Mouse (Mus musculus) stomach, embryonic 16.5 days (tissue): ENCODE data around the gene Mdga2. TPM values are rescaled to one million over a fixed set of nuclear protein-coding genes. Genes with fewer than 3 reads are reported as not detected.

Experiments
- ATAC-seq: fragments of 200-750 bp; cut with Nextera tagmentation; 2 replicates; pipeline ENCODE4 v1.8.0; 2017; ENCODE audit warnings: moderate number of reproducible peaks, moderate TSS enrichment; ENCODE audit not compliant: insufficient read depth, low FRiP score
- H3K27ac ChIP-seq: fragments of 300-500 bp; sonication (generic); 2 replicates; pipeline ENCODE4 v1.5.1; 2014; ENCODE audit warnings: low read length
- H3K27me3 ChIP-seq: fragments of 300-500 bp; sonication (generic); 2 replicates; pipeline ENCODE4 v1.6.1; 2014; ENCODE audit warnings: low read length, control low read depth, mixed read lengths; ENCODE audit not compliant: control insufficient read depth, insufficient read depth
- H3K36me3 ChIP-seq: fragments of 300-500 bp; sonication (generic); 2 replicates; pipeline ENCODE4 v1.6.1; 2014; ENCODE audit warnings: low read length; ENCODE audit not compliant: control insufficient read depth, insufficient read depth
- H3K4me1 ChIP-seq: fragments of 300-500 bp; sonication (generic); 2 replicates; pipeline ENCODE4 v1.6.1; 2014; ENCODE audit warnings: low read length, control low read depth, mixed read lengths; ENCODE audit not compliant: control insufficient read depth, insufficient read depth
- H3K4me2 ChIP-seq: fragments of 300-500 bp; sonication (generic); 2 replicates; pipeline ENCODE4 v1.6.1; 2014; ENCODE audit warnings: low read depth, low read length, mixed read lengths
- H3K4me3 ChIP-seq: fragments of 300-500 bp; sonication (generic); replicated peaks from 2 replicates; pipeline ENCODE4 v1.5.1; 2014; ENCODE audit warnings: mild to moderate bottlenecking, low read length
- H3K9ac ChIP-seq: fragments of 300-500 bp; sonication (generic); 2 replicates; pipeline ENCODE4 v1.6.1; 2014; ENCODE audit warnings: low read length
- H3K9me3 ChIP-seq: fragments of 300-500 bp; sonication (generic); replicated peaks from 2 replicates; pipeline ENCODE4 v1.6.1; 2016; ENCODE audit warnings: low read length, control low read depth; ENCODE audit not compliant: control insufficient read depth
- WGBS: fragments of 180-500 bp; shearing (Covaris S2); extraction: QIAGEN DNeasy Blood & Tissue Kit; methylation state at CpG from one replicate; pipeline ENCODE4 v1.1.7; 2014; 5-methylcytosine and 5-hydroxymethylcytosine counted together
- polyA plus RNA-seq: library from polyadenylated mRNA; unstranded; fragments of >200 nt; fragmentation: Nextera tagmentation; extraction: Ambion mirVana; gene quantifications from 2 replicates; pipeline ENCODE4 v1.2.1, GENCODE M21; 2015

Gene Mdga2
- polyA plus RNA-seq, 1 experiment from 2014 or later, result 1.3 TPM

GRCm38 (mm10) chr12:66648605-66649552 is 573.5 kb downstream of the Mdga2 start:
- no peak overlapping the region for H3K4me2 ChIP-seq
- ATAC-seq, result no peak
- no peaks in the 10 kb centered on the region for H3K36me3 ChIP-seq
- no peak overlapping the region for H3K4me3 ChIP-seq
- no peak overlapping the region for H3K27ac ChIP-seq
- no peaks in the 10 kb centered on the region for H3K4me1 ChIP-seq
- H3K9me3 ChIP-seq, result no peaks in the 10 kb centered on the region
- H3K9ac ChIP-seq, result no peak overlapping the region
- H3K27me3 ChIP-seq, result no peaks in the 10 kb centered on the region
- WGBS, result 76% methylated on average over 12 of the region's 12 CpGs

GRCm38 (mm10) chr12:66640408-66640807 is 581.9 kb downstream of the Mdga2 start:
- H3K27me3 ChIP-seq, result no peaks in the 10 kb centered on the region
- no peak overlapping the region for H3K27ac ChIP-seq
- no peaks in the 10 kb centered on the region for H3K9me3 ChIP-seq
- H3K4me2 ChIP-seq, result no peak overlapping the region
- WGBS, result 44% methylated on average over 1 of the region's 1 CpGs
- no peak overlapping the region for H3K9ac ChIP-seq
- no peak for ATAC-seq
- no peak overlapping the region for H3K4me3 ChIP-seq
- H3K36me3 ChIP-seq, result no peaks in the 10 kb centered on the region
- H3K4me1 ChIP-seq, result no peaks in the 10 kb centered on the region

GRCm38 (mm10) chr12:66619944-66620343 is 602.4 kb downstream of the Mdga2 start:
- no peaks in the 10 kb centered on the region for H3K36me3 ChIP-seq

GRCm38 (mm10) chr12:66591617-66592230 is 630.6 kb downstream of the Mdga2 start:
- H3K9me3 ChIP-seq, result no peaks in the 10 kb centered on the region
- 47% methylated on average over 1 of the region's 1 CpGs for WGBS
- H3K4me1 ChIP-seq, result no peaks in the 10 kb centered on the region
- no peak overlapping the region for H3K4me3 ChIP-seq
- H3K27me3 ChIP-seq, result no peaks in the 10 kb centered on the region
- H3K9ac ChIP-seq, result no peak overlapping the region
- no peak for ATAC-seq
- H3K27ac ChIP-seq, result no peak overlapping the region
- H3K4me2 ChIP-seq, result no peak overlapping the region
- no peaks in the 10 kb centered on the region for H3K36me3 ChIP-seq

More at GRCm38 (mm10) chr12:66619944-66620343, 602.4 kb downstream of the Mdga2 start:
- ATAC-seq, result no peak
- Histone ChIP-seq H3K27me3 (no peaks in the 10 kb centered on the region), H3K4me3 (no peak overlapping the region), H3K9me3 (no peaks in the 10 kb centered on the region), H3K4me1 (no peaks in the 10 kb centered on the region), H3K27ac (no peak overlapping the region), H3K9ac (no peak overlapping the region), H3K4me2 (no peak overlapping the region)
- 71% methylated on average over 3 of the region's 3 CpGs for WGBS

GRCm38 (mm10) chr12:66565396-66565795 is 657.0 kb downstream of the Mdga2 start:
- ATAC-seq, result no peak
- H3K4me1 ChIP-seq, result no peaks in the 10 kb centered on the region
- no peaks in the 10 kb centered on the region for H3K9me3 ChIP-seq
- H3K27ac ChIP-seq, result no peak overlapping the region
- no peaks in the 10 kb centered on the region for H3K36me3 ChIP-seq
- no peaks in the 10 kb centered on the region for H3K27me3 ChIP-seq
- no peak overlapping the region for H3K9ac ChIP-seq
- WGBS, result 86% methylated on average over 1 of the region's 1 CpGs
- no peak overlapping the region for H3K4me3 ChIP-seq
- no peak overlapping the region for H3K4me2 ChIP-seq

- no peaks in the 10 kb centered on the region for H3K4me1 ChIP-seq
- H3K4me2 ChIP-seq, result no peak overlapping the region
- no peak overlapping the region for H3K27ac ChIP-seq
- no peak overlapping the region for H3K4me3 ChIP-seq
- H3K27me3 ChIP-seq, result no peaks in the 10 kb centered on the region
- no peak overlapping the region for H3K9ac ChIP-seq
- no peaks in the 10 kb centered on the region for H3K36me3 ChIP-seq
- H3K9me3 ChIP-seq, result no peaks in the 10 kb centered on the region
- 71% methylated on average over 3 of the region's 3 CpGs for WGBS
- no peak for ATAC-seq
These were observed 665.5 kb downstream of the Mdga2 start for GRCm38 (mm10) chr12:66556846-66557245.

- WGBS, result 52% methylated on average over 2 of the region's 2 CpGs
- Histone ChIP-seq H3K9ac (no peak overlapping the region), H3K9me3 (no peaks in the 10 kb centered on the region), H3K4me2 (no peak overlapping the region), H3K36me3 (no peaks in the 10 kb centered on the region), H3K4me3 (no peak overlapping the region), H3K4me1 (no peaks in the 10 kb centered on the region), H3K27ac (no peak overlapping the region), H3K27me3 (no peaks in the 10 kb centered on the region)
- no peak for ATAC-seq
These were observed 666.0 kb downstream of the Mdga2 start for GRCm38 (mm10) chr12:66556178-66556820.

- H3K9me3 ChIP-seq, result no peaks in the 10 kb centered on the region
- no peak overlapping the region for H3K9ac ChIP-seq
- no peak overlapping the region for H3K4me3 ChIP-seq
- no peak overlapping the region for H3K27ac ChIP-seq
- H3K4me2 ChIP-seq, result no peak overlapping the region
- H3K36me3 ChIP-seq, result no peaks in the 10 kb centered on the region
- H3K27me3 ChIP-seq, result no peaks in the 10 kb centered on the region
- ATAC-seq, result no peak
- WGBS, result 35% methylated on average over 2 of the region's 2 CpGs
- H3K4me1 ChIP-seq, result no peaks in the 10 kb centered on the region
These were observed 697.4 kb downstream of the Mdga2 start for GRCm38 (mm10) chr12:66524973-66525372.

- Histone ChIP-seq H3K9me3 (no peaks in the 10 kb centered on the region), H3K4me3 (no peak overlapping the region), H3K4me2 (no peak overlapping the region), H3K36me3 (no peaks in the 10 kb centered on the region), H3K27ac (no peak overlapping the region), H3K9ac (no peak overlapping the region), H3K27me3 (no peaks in the 10 kb centered on the region), H3K4me1 (no peaks in the 10 kb centered on the region)
- ATAC-seq, result no peak
- 46% methylated on average over 4 of the region's 4 CpGs for WGBS
These were observed 723.1 kb downstream of the Mdga2 start for GRCm38 (mm10) chr12:66499258-66499657.
